Mouse (Mus musculus): ENCODE measurements around the gene Malsu1.

DNA sequence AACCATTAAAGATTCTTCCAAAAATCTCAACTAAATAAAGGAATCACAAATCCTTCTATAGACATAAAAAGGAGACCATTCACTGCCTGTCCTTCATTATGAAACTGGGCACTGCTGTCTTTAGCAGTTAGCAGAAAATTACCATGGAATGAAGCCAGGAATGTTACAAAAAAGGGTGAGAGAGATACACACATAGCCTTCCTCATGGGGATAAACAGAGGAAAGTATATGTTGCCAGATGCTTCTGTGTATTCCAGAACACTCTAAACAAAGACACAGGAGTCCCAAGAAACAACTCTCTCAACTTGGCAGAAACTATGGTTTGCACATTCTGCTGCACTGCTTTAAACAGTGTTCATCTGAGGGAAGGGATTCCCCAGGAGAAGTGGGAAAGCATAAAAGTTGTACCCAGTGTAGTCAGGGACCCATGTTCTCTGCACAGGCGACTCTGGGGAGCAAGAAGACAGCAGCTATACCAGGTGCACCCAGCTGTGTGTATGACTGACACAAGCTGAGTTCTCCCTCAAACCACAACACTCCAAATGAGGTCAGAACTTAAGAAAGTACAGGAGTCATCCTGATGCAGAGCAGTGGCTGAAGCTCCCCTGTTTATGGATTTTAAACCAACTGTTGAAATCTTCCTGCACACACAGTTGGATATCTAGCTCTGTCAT is 46.0 kb downstream of the Malsu1 start:
- no peak for TF ChIP-seq CTCF (IDR thresholded peaks at IDR 0.05; ENCODE audit: extremely low read depth, insufficient read length, insufficient replicate concordance, low read depth, low read length)
- no peak for TF ChIP-seq POLR2A (IDR thresholded peaks at IDR 0.05; ENCODE audit: low read depth, low read length)
